Mouse (Mus musculus): ENCODE data around the gene G530012D18Rik. TPM values are rescaled to one million over a fixed set of nuclear protein-coding genes. Genes with fewer than 3 reads are reported as not detected.
"Not testable (repeated sequence)": the region's sequence is repeated elsewhere in the genome, so short reads cannot be mapped to it uniquely, and the experiment has no call there.

G530012D18Rik gene
- polyA plus RNA-seq (2012; rRNA removed): 0.41 TPM in 1 of 2 replicates, not detected in the other

- not testable (repeated sequence) for DNase-seq (ENCODE audit: low read depth, low spot score)
These were observed at the start of gene G530012D18Rik for GRCm38 (mm10) chr1:85575376-85575775. Gene G530012D18Rik (plus strand): TSS chr1:85575676.

GRCm38 (mm10) chr1:85526401-85526800 is 49.1 kb upstream of the G530012D18Rik start:
- not testable (repeated sequence) for DNase-seq (ENCODE audit: low read depth, low spot score)
- 45% methylated on average over 3 of the region's 3 CpGs for WGBS

More at GRCm38 (mm10) chr1:85575376-85575775, at the start of gene G530012D18Rik:
- 70% methylated on average over 2 of the region's 3 CpGs for WGBS

DNA sequence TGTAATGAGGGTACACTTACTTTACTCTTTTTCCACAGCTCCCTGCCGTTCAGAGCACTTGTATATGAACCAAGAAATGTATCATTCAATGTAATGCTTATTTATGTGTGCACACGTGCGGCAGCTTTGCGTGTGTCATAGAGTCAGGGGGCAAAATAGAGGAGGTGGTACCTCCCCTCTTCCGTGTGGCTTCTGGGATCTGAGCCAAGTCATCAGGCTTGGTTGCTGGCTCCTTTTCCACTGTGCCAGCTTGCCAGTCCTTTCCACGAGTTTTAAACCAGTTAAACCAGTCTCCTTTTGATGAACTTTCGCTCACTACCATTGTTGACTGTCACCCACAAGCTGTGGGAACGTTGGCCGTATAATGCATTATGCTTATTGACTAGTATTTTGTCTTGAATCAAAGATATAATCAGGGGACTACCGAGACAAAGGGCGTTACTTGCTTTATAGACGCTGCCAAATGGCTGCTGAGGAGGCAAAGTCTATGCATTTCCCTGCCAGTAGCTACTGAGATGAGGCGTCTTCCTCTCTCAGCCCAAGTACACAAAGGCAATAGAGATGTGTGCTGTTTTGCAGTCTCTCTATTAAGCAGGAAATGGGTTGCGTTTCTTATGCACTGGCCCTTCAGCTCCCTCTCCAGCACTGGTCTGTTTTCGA is 46.9 kb upstream of the G530012D18Rik start:
- WGBS: 62% methylated on average over 14 of the region's 15 CpGs
- not testable (repeated sequence) for DNase-seq (ENCODE audit: low read depth, low spot score)

GRCm38 (mm10) chr1:85543818-85544217 is 31.7 kb upstream of the G530012D18Rik start:
- not testable (repeated sequence) for DNase-seq (ENCODE audit: low read depth, low spot score)
- 62% methylated on average over 4 of the region's 4 CpGs for WGBS

DNA sequence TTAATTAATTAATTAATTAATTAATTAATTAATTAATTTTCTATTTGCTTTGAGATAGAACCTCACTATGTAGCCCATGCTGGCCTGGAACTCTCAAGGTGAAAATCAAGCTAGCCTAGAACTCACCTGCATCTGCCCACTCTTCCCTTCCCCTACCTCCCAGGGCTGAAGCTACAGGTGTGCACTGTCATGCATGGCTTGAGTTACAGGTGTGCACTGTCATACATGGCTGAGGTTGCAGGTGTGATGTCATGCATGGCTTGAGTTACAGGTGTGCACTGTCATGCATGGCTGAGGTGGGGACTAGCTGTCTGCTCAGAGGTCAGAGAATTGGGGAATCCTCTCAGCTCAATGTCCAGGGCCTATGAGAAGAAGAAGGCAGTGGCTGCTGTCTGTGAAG is 29.0 kb upstream of the G530012D18Rik start:
- DNase-seq (ENCODE audit: low read depth, low spot score): not testable (repeated sequence)

GRCm38 (mm10) chr1:85555261-85555660 is 20.2 kb upstream of the G530012D18Rik start:
- DNase-seq (ENCODE audit: low read depth, low spot score): not testable (repeated sequence)

GRCm38 (mm10) chr1:85573554-85573953 is 1.9 kb upstream of the G530012D18Rik start:
- WGBS: 70% methylated on average over 4 of the region's 4 CpGs

More at GRCm38 (mm10) chr1:85555261-85555660, 20.2 kb upstream of the G530012D18Rik start:
- WGBS: 82% methylated on average over 4 of the region's 4 CpGs

DNA sequence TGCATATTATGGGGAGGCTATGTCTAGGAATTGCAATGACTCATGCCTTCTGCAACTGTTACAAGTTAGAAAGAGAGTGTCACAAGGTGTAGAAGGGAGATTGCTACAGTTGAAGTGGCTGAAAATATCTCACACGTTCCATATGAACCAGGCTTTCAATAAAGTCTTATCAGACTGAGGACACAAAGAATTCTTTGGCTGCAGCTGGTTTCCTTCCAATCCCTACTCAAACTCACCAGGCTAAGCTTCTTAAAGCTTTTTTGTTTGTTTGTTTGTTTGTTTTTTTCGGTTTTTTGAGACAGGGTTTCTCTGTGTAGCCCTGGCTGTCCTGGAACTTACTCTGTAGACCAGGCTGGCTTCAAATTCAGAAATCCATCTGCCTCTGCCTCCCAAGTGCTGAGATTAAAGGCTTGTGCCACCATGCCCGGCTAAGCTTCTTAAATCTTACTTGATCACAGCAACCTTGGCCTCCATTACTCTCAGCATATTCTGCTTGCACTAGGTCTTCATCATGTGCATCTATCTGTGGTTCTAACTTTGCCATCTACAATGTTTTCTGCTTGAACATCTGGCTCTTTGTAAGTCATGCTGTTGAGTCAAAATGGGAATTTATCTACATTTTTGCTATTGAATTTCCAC is 3.0 kb downstream of the G530012D18Rik start:
- 47% methylated on average over 3 of the region's 3 CpGs for WGBS
- not testable (repeated sequence) for DNase-seq (ENCODE audit: low read depth, low spot score)

More at GRCm38 (mm10) chr1:85573554-85573953, 1.9 kb upstream of the G530012D18Rik start:
- DNase-seq (ENCODE audit: low read depth, low spot score): not testable (repeated sequence)

GRCm38 (mm10) chr1:85579199-85580147 is 4.0 kb downstream of the G530012D18Rik start:
- DNase-seq (ENCODE audit: low read depth, low spot score): not testable (repeated sequence)
- WGBS: 70% methylated on average over 6 of the region's 7 CpGs

GRCm38 (mm10) chr1:85580148-85580534 is 4.7 kb downstream of the G530012D18Rik start:
- DNase-seq (ENCODE audit: low read depth, low spot score): not testable (repeated sequence)
- 67% methylated on average over 3 of the region's 4 CpGs for WGBS

DNA sequence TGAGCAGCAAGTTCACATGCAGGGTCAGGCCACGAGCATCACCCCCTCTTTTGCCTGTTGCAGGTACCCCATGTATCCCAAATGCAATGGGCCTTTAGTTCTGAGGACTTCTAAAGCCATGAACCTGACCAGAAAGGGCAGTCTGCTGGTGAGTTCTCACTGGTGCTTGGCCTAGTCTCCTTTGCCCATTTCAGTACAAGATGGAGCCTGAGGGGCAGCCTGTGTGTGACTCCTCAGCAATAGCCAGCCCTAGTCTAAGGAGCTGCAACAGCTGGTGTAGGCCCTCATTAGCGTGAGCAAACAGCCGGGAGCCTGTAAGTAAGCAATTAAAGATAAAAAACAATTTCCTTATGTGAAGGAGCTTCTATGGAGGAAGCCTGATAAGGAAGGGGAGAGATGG is 5.1 kb downstream of the G530012D18Rik start:
- WGBS: 64% methylated on average over 3 of the region's 3 CpGs
- DNase-seq (ENCODE audit: low read depth, low spot score): not testable (repeated sequence)

DNA sequence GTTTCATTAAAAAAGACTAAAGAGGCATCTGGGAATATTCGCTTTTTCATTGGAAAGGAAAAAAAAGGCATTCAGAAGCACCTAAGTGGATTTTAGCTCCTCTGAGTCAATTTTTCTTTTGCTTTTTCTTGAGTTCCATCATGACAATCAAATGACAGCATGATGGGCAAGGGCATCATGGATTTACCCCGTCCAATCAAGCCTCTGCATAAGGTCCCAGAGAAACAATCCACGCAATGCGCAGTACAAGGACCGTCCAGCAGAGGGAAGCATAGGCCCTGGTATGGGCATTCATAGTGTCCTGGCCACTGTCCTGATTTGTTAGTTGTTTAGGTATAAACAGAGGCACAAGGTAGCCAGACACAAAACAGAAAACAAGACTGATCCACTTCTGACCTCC is 6.0 kb downstream of the G530012D18Rik start:
- 24% methylated on average over 5 of the region's 5 CpGs for WGBS
- not testable (repeated sequence) for DNase-seq (ENCODE audit: low read depth, low spot score)

- WGBS: 73% methylated on average over 1 of the region's 2 CpGs
These were observed 13.2 kb downstream of the G530012D18Rik start for GRCm38 (mm10) chr1:85588697-85589096.

DNA sequence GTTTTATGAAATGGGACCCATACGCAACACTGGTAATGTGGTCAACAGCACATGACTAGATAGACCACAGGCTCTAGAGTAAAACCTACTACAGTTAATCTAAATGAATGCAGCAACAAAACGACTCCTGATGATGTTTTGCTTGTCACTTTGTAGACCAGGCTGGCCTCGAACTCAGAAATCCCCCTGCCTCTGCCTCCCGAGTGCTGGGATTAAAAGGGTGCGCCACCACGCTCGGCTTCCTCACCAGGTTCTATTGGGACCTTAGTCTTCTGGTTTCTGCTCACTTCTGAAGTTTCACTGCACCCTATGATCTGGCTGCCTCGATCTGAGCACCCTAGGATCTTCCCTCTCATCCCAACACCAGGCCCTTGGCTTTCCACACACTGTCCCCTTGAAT is 17.1 kb downstream of the G530012D18Rik start:
- not testable (repeated sequence) for DNase-seq (ENCODE audit: low read depth, low spot score)
- 80% methylated on average over 8 of the region's 8 CpGs for WGBS

More at GRCm38 (mm10) chr1:85588697-85589096, 13.2 kb downstream of the G530012D18Rik start:
- DNase-seq (ENCODE audit: low read depth, low spot score): not testable (repeated sequence)

- not testable (repeated sequence) for DNase-seq (ENCODE audit: low read depth, low spot score)
- WGBS: 57% methylated on average over 17 of the region's 17 CpGs
These were observed 23.0 kb downstream of the G530012D18Rik start, which contains the start of gene Sp110 for GRCm38 (mm10) chr1:85598271-85599012. Gene Sp110 (minus strand): TSS chr1:85598817.

DNA sequence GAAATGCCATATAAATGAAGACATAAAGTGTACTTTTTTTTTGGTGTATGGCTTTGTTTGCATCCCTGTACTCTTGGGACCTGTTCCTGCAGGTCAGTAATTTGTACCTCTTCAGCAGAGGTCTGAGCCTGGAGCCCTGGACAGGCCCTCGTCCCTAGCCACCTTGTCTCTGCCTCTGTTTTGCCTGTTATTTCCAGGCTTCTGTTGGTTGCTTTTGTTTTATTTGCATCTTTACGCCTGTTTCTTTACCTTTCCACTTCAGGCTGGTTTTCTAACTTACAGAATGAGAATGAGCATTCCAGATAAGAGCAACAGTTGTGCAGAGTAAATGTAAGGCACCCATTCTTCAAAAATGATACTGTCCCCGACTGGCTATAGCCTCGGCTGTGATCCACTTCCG is 24.6 kb downstream of the G530012D18Rik start, which contains the start of gene Sp140:
TSS of gene Sp140 (plus strand) at position 301 of the 400 bp plus-strand sequence.
- WGBS: 70% methylated on average over 1 of the region's 5 CpGs
- not testable (repeated sequence) for DNase-seq (ENCODE audit: low read depth, low spot score)

DNA sequence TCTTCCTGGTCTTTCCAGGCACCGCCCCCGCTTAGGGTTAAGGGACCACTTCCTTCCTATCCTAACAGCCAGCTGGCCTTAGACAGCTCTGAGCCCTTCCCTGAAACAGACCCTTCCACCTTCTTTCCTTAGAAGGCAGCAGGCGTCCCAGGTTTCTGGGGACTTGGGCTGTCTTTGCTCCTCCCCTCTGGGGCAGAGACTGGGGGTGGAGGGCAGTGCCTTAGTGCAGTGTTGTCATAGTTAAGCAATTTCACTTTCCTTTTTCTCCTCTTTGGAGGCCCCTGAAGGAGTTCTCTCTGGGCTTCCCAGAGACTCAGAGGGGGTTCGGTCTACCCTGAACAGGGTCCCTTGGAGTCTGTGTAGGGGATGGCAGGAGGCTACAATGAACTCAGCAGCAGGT is 25.3 kb downstream of the G530012D18Rik start:
- DNase-seq (ENCODE audit: low read depth, low spot score): not testable (repeated sequence)
- 51% methylated on average over 4 of the region's 4 CpGs for WGBS

DNA sequence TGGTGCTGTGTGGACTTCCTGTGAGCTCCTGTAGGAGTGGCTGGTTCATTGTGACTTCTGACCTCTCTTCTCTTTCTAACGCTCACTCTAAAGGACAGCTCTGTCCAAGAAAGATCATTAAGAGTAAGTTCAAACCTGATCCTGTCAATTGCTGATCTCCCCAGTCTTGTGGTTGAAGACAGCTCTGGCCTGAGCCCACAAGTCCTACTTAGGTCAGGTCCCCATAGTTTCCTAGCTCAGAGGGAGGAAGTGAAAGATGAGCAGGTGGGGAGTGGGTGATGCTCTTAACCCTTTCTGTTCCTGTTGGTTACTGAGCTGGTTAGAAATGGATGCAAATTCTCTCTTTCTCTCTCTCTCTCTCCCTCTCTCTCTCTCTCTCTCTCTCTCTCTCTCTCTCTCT is 28.9 kb downstream of the G530012D18Rik start:
- not testable (repeated sequence) for DNase-seq (ENCODE audit: low read depth, low spot score)
- WGBS: 43% methylated on average over 1 of the region's 1 CpGs

DNA sequence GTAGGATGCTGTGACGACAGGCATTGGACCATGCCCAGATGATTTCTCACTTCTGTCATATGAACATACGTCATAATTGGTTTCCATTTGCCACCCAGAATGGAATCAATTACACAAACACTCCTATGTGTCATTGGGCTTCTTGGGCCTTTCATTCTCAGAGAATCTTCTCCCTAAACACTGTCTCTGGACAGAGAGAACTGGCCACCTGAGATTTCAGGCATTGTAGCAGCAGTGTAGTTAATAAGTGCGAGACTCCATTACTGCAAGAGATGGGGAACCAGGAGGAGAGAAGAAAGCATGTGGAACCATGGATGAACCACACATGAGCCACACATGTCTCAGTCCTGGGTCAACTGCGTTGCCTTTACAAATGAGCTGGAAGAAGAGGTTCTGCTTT is 32.9 kb downstream of the G530012D18Rik start:
- WGBS: 72% methylated on average over 4 of the region's 4 CpGs
- not testable (repeated sequence) for DNase-seq (ENCODE audit: low read depth, low spot score)

Measured in large intestine, adult 2 months (tissue).